Mouse (Mus musculus) kidney, postnatal 25 days (tissue): ENCODE measurements at regions not wholly inside any gene's neighbourhood (a gene's known extent, or its start where the extent isn't known, plus 50 kb on each side); places are given as distances from the start of the nearest gene placed in this dataset.

Experiments used
- DNase-seq, 2 experiments: peaks; one replicate each; pipeline ENCODE4 v3.0.0; 2021; ENCODE audit warnings: mixed read lengths in 2 of 2

GRCm38 (mm10) chr16:76718147-76718546 is 295.4 kb upstream of the Usp25 start:
- DNase-seq, result no peak

- no peak for DNase-seq
Measured at GRCm38 (mm10) chr16:76694913-76695312, 318.6 kb upstream of the Usp25 start.

GRCm38 (mm10) chr16:76687735-76688447 is 314.3 kb upstream of the Nrip1 start:
- DNase-seq, result no peak

GRCm38 (mm10) chr16:76685562-76685961 is 311.9 kb upstream of the Nrip1 start:
- no peak for DNase-seq

GRCm38 (mm10) chr16:76680061-76680911 is 306.7 kb upstream of the Nrip1 start:
- DNase-seq, result peak in 1 of 2 experiments; percentile 7

GRCm38 (mm10) chr16:76678885-76679284 is 305.3 kb upstream of the Nrip1 start:
- no peak for DNase-seq

GRCm38 (mm10) chr16:76669795-76670194 is 296.2 kb upstream of the Nrip1 start:
- no peak for DNase-seq

GRCm38 (mm10) chr16:76667046-76667445 is 293.4 kb upstream of the Nrip1 start:
- no peak for DNase-seq

- no peak for DNase-seq
Measured at GRCm38 (mm10) chr16:76655106-76655505, 281.5 kb upstream of the Nrip1 start.

GRCm38 (mm10) chr16:76644281-76644680 is 270.7 kb upstream of the Nrip1 start:
- no peak for DNase-seq

GRCm38 (mm10) chr16:76643801-76644200 is 270.2 kb upstream of the Nrip1 start:
- DNase-seq, result no peak

- DNase-seq, result no peak
Measured at GRCm38 (mm10) chr16:76635169-76635568, 261.5 kb upstream of the Nrip1 start.

- DNase-seq, result no peak
Measured at GRCm38 (mm10) chr16:76634196-76634698, 260.6 kb upstream of the Nrip1 start.

- peak in 1 of 2 experiments; percentile 4 for DNase-seq
Measured at GRCm38 (mm10) chr16:76626142-76626541, 252.5 kb upstream of the Nrip1 start.

GRCm38 (mm10) chr16:76621715-76622114 is 248.1 kb upstream of the Nrip1 start:
- DNase-seq, result no peak

GRCm38 (mm10) chr16:76618295-76618694 is 244.7 kb upstream of the Nrip1 start:
- no peak for DNase-seq

GRCm38 (mm10) chr16:76611061-76611460 is 237.4 kb upstream of the Nrip1 start:
- no peak for DNase-seq

- no peak for DNase-seq
Measured at GRCm38 (mm10) chr16:76604914-76605313, 231.3 kb upstream of the Nrip1 start.

GRCm38 (mm10) chr16:76603846-76604258 is 230.2 kb upstream of the Nrip1 start:
- DNase-seq, result no peak

- no peak for DNase-seq
Measured at GRCm38 (mm10) chr16:76603431-76603830, 229.8 kb upstream of the Nrip1 start.

GRCm38 (mm10) chr16:76600131-76600530 is 226.5 kb upstream of the Nrip1 start:
- DNase-seq, result peak in 1 of 2 experiments; percentile 37

GRCm38 (mm10) chr16:76591956-76592768 is 218.5 kb upstream of the Nrip1 start:
- peak in 1 of 2 experiments; percentile 16 for DNase-seq

- DNase-seq, result no peak
Measured at GRCm38 (mm10) chr16:76589791-76590190, 216.2 kb upstream of the Nrip1 start.
